Mouse (Mus musculus): ENCODE data around the gene Als2cl. TPM values are rescaled to one million over a fixed set of nuclear protein-coding genes. Genes with fewer than 3 reads are reported as not detected.

Als2cl gene
- total RNA-seq, 1 experiment from 2014 or later = 0.87 TPM

DNA sequence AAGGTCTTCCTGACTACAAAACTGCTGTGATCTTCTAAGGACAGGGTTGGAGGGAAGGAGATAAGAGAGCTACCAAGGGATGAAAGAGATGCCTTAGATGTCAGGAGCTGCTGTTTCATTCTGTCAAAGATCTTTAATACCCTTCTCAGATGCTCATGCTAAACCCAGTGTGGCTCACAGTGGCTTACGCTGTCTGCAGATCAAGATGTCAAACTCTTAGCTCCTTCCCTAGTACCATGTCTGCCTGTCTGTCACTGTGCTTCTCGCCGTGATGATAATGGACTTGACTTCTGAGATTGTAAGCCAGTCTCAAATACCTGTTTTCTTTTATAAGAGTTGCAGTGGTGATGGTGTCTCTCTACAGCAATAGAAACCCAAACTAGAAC lies 29.0 kb downstream of the Als2cl start:
- no peak for ATAC-seq (replicated peaks; ENCODE audit: low read depth, poor library complexity, severe bottlenecking)

DNA sequence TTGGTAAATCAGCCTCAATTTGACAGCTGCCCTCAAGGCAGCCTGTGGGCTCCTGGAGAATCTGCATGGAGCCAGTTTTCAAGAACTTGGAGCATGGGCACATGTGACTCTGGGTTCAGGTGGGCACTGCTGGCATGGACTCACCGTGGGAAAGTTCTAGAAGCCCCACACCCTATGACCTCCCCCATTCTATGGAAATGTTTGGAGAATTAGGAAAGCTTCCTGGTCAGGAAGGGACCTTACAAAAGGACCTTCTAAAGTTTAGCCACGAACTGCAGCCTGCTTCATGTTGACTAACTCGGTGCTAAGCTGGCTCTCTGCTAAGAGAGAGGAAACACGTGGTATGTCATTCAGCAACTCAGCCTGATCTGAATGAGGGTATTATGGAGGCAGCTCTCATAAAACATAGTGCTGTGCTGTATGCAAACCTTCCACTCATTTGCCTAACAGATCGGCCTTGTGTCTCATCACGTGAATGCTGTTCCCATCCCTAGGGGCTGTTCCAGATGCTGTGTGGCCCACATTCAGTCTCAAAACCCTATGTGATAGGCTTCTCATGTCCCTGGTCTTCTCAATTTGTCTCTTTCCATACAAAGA lies 29.8 kb downstream of the Als2cl start:
- ATAC-seq (replicated peaks; ENCODE audit: low read depth, poor library complexity, severe bottlenecking) = no peak

DNA sequence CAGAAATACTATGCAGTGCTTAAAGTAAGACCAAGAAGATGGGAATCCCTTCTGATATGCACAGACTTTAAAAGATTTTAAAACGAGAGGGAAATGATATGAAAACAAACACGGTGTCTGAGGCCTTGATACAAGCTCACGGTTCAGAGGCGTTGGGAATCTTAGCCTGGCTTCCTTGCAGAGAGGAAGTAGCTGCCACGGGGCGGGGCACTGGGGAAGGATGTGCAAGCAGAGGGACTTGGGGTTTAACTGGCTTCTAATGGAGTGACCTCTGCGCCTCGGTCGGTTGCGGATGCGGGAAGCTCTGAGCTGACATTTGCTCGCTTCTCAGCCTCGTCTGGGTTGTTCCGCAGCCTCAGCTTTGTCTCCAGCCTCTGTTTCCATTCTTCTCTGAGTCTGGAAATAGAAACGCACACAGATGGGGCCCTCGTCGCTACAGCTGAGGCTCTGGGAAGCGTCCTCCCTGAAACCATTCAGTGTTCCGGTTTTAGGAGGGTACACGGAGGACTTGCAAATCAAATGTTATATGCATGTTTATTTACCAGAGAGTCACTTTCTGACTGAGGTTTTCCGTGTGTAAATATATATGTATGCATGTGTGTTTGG lies 35.1 kb downstream of the Als2cl start:
- ATAC-seq (replicated peaks; ENCODE audit: low read depth, poor library complexity, severe bottlenecking) = no peak

DNA sequence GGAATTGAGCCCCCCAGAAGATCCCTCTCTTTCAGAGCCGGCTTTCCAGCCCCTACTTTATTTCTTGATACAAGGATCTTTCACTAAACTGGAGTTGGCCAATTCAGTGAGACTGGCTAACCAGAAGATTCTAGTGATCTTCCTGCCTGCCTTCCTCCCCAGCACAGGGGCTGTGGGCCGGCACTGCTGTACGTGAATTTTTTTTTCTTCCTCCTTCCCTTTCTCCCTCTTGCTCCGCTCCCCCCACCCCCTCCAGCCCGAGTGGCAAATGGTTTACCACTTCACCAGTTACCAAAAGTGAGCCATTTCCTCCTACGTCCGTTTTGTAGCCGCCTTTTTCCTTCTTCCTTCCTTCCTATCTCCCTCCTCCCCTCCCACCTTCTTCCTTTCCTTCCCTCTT lies 35.8 kb downstream of the Als2cl start:
- peak; percentile 54; the same call in 1 of the 2 replicates for ATAC-seq (replicated peaks; ENCODE audit: low read depth, poor library complexity, severe bottlenecking)

DNA sequence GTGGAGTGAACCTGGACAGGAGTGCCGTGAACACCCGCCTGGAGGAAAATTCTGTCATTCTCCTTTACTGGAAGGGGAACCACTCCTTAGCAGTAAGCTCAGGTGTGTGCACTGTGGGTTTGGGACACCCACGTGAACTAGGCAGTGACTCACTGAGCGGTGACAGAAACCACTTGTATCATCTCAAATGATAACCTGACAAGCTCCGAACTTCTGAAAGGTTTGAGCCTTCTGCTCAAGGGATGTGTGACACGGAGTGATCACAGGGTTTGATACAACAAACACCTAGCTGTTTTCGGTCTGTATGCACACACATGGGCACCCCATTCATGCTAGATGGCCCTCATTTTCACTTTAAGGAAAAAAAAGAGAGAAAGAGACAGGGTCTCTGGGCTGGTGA lies 37.1 kb downstream of the Als2cl start, which contains the start of gene Fam240a:
Fam240a (minus strand) TSS at position 76 of the 400 bp plus-strand sequence.
- no peak for ATAC-seq (replicated peaks; ENCODE audit: low read depth, poor library complexity, severe bottlenecking)

DNA sequence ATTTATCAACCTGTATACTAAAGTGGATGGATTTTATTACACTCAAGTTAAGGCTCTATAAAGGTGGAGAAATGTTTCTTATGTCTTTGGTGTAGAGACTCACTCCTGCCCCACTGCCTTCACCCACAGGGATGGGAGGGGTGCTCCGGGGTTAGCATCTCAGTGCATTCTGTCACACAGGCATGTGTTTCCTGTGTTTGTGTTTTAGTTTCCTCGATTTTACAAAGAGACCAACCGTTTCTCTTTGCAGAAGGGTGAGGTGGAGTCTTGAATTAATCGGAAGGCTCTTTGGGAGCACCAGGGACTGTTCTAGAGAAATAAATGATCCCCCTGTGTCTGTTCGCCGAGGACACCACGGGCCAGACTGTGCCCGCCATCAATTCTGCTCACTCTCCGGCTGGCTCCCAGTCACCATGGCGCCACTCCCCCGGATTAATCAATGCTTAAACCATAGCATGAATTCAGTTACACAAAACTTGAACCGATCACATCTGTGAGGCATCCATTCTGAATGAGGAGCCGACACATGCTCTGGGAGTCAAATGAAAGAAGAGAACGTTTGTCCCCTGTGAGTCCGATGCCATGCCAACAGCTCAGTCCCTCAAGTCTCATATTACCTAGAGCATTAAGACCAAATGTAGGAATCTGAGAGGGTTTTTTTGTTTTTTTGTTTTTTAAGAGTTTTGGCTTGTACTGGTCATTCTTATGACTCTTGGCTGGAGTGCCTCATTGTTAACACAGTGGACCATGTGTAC lies 41.2 kb downstream of the Als2cl start:
- no peak for ATAC-seq (replicated peaks; ENCODE audit: low read depth, poor library complexity, severe bottlenecking)

DNA sequence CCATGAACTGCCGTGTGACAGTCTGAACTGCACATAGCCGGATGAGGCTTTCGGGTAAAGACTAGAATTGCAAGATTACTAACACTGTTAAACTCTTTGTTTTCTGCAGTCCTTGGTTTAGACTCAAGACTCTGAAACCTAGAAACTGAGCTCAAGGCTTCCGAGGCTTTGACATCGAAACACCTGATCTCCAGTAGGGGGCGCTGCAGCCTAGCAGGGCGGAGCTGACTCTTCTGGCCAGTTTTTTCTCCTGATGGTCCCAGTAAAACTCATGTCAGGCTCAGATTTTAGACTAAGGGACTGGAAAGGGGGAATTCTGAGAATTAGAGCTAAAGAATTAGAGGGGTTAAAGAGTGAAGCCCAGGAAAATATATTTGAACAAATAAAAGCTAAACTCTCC lies 43.1 kb downstream of the Als2cl start:
- ATAC-seq (replicated peaks; ENCODE audit: low read depth, poor library complexity, severe bottlenecking) = peak; percentile 77; the same call in 1 of the 2 replicates

DNA sequence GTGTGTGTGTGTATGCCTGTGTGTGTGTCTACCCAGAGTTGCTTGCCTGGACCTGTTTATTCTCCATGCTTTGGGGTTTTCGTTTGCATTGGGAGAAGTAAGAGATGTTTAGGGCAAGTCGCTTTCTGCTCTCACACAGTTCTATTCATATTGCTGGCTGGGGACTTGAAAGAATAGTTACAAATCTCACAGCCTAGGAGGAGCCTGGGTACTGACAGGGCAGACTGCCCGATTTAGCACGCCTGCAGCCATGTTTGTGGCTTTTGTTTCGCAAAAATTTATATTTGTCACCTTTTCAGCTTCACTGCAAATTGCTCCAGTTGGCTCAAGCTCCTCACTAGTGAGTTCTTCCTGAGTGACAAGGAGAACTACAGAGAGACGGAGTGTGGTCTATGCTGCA lies 51.9 kb downstream of the Als2cl start:
- no peak for ATAC-seq (replicated peaks; ENCODE audit: low read depth, poor library complexity, severe bottlenecking)

DNA sequence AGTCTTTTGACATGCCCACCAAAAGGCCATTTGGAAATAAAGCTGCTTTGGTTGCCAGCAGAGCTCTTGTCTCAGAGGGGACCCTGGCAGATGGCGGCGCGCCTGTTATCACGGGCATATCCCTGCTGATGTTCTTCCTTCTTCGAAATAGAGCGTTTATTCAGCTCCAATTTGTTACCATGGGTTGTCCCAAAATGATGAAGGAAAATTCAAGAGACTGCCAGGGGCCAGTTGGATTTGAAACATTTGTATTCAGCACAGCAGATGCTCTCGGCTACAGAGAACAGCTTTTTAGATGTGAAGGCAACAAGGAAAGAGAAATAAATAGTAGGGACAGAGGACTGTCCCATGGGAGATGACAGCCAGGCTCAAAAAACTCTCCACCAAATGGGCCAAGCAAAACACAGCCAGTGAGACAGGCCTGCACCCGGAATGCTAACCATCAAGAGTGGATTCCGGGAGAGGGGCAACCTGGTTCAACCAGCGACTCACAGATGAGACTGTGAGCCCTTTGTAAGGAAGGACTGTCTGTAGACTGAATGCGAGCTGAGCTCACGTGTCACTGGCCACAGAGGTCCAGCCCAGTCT lies 54.3 kb downstream of the Als2cl start:
- ATAC-seq (replicated peaks; ENCODE audit: low read depth, poor library complexity, severe bottlenecking) = no peak

DNA sequence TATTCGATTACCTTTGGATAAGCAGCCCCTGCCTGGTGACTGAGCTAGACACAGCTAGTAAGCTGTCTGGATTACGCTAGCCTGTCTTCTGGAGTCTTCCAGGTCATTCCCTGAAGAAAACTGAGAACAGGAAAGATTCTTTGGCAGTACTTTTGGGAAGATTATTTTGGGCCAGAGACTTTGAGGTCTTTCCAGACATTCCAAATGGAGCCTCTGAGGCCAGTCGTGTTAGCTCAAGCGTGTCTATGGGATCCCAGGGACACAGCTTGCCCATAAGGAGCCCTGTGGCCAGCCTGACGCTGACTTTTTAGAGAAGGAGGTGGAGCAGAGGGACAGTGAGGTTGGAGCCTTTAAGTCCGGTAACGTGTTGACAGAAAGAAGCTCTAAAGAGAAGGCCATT lies 56.3 kb downstream of the Als2cl start:
- ATAC-seq (replicated peaks; ENCODE audit: low read depth, poor library complexity, severe bottlenecking) = no peak

DNA sequence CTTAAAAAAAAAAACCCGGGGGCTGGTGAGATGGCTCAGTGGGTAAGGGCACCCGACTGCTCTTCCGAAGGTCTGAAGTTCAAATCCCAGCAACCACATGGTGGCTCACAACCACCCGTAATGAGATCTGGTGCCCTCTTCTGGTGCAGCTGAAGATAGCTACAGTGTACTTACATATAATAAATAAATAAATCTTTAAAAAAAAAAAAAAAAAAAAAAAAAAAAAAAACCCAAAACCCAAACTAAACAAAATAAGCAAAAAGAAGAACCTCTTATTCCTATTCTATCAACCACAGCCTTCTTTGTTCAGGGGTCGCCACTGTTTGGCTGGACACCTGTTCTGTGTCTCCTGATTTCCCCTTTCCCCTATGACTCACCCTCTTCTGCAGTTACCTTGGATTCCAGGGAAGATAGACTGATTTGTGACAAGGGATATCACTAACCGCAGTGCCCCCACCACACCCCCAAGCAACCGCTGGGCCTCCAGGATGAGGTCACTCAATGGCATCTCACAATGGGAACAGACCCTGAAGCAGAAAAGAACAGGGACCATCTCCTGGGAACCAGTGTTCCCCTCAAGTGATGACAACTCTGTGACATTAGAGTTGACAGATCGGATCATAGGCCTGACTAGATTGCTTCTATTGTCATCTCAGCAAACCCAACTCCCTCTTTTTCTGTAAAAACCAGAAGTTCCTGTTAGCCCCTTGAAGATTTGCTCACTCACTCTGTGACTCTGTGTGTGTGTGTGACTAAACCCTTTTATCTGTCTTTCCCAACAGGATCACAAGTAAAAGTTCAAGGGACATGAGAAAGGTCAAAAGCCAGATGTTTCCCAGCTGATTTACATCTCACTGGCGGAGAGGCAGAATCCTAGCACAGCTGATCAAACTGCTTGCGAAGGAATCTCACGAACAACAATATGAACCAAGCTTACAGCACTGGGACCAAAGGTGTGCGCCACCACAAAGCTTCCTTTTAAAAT lies 58.1 kb downstream of the Als2cl start:
- ATAC-seq (replicated peaks; ENCODE audit: low read depth, poor library complexity, severe bottlenecking) = no peak

DNA sequence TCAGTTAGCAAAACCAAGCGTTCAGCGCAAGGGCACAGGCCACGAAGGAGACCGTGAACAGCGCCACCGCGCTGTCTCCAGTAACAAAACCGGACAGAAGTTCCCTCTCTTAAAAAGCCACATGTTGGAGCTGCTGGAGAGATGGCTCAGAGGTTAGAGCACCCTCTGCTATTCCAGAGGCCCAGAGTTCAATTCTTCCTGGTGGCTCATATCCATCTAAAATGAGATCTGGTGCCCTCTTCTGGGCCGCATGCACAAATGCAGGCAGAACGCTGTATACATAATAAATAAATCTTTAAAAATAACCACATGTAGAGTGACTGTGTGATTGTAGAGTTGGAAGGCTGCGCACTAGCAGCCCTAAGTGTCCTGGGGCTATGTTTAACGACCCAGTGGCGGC lies 64.6 kb downstream of the Als2cl start:
- ATAC-seq (replicated peaks; ENCODE audit: low read depth, poor library complexity, severe bottlenecking) = peak; percentile 66

DNA sequence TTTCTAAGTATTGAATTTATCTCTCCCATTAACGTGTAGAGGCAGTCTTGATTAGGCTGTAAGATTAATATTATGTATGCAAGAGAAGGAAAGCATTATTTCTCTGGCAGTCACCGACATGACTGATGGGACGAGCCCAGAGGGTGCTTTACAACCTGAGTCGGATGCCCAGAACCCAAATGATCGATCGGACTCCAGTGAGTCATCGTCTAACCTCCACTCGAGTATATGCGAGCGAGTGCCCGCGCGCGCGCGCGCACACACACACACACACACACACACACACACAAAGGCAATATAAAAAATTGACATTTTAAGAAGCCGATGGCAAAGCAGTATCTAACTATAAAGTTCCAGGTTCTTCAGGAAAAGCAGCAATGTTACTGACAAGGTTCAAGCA lies 65.7 kb downstream of the Als2cl start:
- no peak for ATAC-seq (replicated peaks; ENCODE audit: low read depth, poor library complexity, severe bottlenecking)

DNA sequence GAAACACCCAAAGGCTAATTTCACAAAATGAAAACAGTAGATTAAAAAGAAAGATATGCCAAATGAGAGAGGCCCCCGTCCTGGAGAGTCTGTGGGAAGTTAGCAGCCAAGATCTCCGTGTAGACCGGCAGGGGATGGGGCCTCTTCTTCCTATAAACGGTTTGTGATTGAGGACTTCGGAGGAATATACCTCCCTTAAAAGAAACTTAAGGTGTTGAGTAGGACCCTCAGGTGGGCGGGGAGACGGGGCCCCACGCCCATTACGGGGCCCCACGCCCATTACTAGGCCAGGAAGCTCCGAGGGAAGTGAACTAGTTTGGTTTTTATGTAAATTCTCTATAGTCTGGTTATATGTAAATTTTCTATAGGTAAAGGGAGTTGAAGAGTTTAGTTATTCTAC lies 66.3 kb downstream of the Als2cl start, which contains the start of gene Tdgf1:
Tdgf1 (minus strand) TSS at position 233 of the 400 bp plus-strand sequence.
- no peak for ATAC-seq (replicated peaks; ENCODE audit: low read depth, poor library complexity, severe bottlenecking)

DNA sequence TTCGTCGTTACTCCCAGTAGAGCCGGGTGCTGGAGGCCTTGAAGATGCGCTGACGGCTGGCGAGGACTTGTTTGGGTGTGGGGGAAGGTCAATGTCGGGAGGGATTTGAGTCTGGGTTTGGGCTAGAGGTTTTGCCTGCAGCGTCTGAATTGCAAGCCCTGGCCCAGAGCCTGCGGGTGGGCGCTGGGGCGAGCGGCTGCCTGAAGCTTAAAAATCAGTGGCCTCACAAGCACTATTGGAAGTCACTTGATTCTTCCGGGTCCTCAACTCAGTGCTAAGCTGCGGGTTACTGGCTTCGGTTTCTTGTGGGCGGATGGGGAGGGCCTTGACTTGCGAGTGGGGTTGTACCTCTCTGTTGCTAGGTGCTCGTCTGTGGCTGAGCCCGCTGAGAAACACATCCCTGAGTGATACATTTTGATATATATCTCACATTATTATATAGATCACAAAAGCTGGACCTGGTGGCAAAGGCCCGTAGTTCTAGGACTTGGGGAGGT lies 66.9 kb downstream of the Als2cl start:
- peak; percentile 55 for ATAC-seq (replicated peaks; ENCODE audit: low read depth, poor library complexity, severe bottlenecking)

DNA sequence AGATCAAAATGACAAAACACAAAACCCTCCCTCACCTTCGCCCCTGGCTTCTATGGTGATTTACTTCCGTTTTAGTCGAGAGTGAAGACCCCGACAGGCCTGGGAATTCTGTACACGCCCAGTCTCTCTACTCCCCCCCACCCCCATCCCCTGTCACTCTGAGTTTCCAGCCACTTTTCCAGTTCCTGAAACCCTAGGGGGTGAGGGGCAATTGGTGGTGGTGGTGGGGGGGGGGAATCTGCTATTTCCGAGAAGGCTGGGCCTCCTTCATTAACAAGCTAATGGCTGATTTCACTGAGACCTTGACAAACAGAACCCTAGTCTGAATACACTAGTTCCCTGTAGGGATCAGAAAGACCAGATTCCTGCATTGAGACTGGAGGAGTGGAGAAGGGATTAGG lies 67.6 kb downstream of the Als2cl start:
- ATAC-seq (replicated peaks; ENCODE audit: low read depth, poor library complexity, severe bottlenecking) = no peak

DNA sequence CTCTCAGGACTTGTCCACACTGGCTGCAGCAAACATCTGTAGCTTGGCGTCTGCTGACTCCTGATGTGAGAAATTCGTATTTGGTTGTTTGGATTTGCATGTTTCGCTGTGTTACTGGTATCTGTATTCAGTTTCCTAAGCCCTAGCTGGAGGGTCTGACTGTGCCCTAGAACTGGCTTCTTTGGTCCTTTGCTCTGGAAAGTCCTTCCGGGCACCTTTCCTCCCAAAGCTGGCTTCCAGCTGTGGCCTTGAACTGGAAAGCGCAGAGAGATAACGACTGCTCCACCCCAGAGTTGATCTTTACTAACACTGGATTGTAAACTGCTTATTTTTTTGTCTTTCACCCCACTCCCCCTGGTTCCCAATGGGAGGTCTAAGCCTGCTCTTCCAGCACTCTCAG lies 68.2 kb downstream of the Als2cl start:
- no peak for ATAC-seq (replicated peaks; ENCODE audit: low read depth, poor library complexity, severe bottlenecking)

DNA sequence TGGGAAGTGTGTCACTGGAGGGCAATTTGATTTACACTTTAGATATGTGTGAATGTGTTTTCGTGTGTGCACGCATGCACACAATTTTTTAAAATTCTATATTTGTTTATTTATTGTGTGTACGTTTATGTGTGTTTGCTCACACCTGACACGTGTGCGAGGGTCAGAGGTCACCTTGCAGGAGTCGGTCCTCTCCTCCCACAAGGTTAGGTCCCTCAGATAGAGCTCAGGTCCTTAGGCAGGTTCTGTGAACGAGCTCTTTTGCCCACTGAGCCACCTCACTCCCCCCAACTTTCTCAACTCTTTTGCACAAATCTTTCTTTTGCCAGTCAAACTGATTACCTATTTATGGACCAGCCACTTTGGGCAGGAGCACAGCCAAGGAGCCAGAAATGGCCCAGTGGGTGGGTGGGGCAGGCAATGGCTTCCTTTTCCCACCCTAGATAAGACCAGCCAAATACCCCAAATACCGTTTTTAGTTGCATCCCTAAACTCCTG lies 69.2 kb downstream of the Als2cl start:
- ATAC-seq (replicated peaks; ENCODE audit: low read depth, poor library complexity, severe bottlenecking) = no peak

DNA sequence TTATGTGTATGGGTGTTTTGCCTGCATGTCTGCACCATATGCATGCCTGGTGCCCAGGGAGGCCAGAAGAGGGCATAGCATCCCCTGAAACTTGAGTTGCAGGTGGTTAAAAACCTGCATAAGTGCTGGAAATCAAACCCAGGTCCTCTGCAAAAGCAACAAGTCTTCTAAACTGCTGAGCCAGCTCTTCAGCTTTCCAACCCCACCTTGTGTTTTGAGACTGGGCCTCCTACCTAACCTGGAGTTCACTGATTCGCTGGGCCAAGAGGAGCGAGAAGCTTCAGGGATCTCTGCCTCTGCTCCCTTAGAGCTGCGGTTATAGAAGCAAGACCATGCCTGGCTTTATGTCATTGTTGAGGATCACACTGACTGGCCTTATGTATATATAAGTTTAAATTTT lies 70.4 kb downstream of the Als2cl start:
- no peak for ATAC-seq (replicated peaks; ENCODE audit: low read depth, poor library complexity, severe bottlenecking)
